Mouse (Mus musculus): ENCODE measurements at regions not wholly inside any gene's neighbourhood (a gene's known extent, or its start where the extent isn't known, plus 50 kb on each side); places are given as distances from the start of the nearest gene placed in this dataset.

DNA sequence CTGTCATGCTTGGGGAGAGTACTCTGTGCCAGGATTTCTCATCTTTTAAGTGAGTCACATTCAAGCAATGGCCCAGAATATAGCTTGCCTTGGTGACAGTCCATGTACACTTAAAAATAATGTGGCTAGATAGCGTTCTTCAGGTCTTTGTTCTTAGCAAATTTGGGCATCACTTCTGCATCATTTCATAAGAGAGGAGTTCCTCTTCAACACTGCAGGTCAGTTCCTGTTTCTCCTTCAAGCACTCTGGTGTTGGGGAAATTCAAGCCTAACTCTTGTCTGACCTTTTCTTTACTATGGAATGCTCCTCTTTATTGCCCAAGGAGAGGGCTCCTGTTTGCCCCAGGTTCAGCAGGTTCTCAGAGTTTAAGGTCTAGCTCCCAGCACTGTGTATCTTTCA is 175.7 kb downstream of the Pik3r1 start:
- ATAC-seq (ENCODE audit: low FRiP score) (no peak), DNase-seq (ENCODE audit: low spot score) (no peak)
- H3K4me2 ChIP-seq (ENCODE audit: low read depth, low read length, poor library complexity, severe bottlenecking), result no peak overlapping the region
- no peaks in the 10 kb centered on the region for H3K36me3 ChIP-seq (ENCODE audit: insufficient read depth, low read length)
- 84% methylated on average over 1 of the region's 1 CpGs for WGBS
- no peak for TF ChIP-seq CTCF (IDR thresholded peaks at IDR 0.05)
- H3K4me1 ChIP-seq (ENCODE audit: insufficient read depth, low read length), result no peaks in the 10 kb centered on the region
- no peak overlapping the region for H3K4me3 ChIP-seq (ENCODE audit: low read depth, low read length)
- H3K9ac ChIP-seq (replicated peaks; ENCODE audit: low read length, poor library complexity, severe bottlenecking), result no peak overlapping the region
- no peak overlapping the region for H3K27ac ChIP-seq (ENCODE audit: low read depth, low read length)
- H3K9me3 ChIP-seq (ENCODE audit: low read length), result no peaks in the 10 kb centered on the region
- no peaks in the 10 kb centered on the region for H3K27me3 ChIP-seq (ENCODE audit: insufficient read depth, low read length)

- no peak overlapping the region for H3K4me2 ChIP-seq (ENCODE audit: low read depth, low read length, poor library complexity, severe bottlenecking)
- 85% methylated on average over 8 of the region's 8 CpGs for WGBS
- H3K27ac ChIP-seq (ENCODE audit: low read depth, low read length), result no peak overlapping the region
- no peak for DNase-seq (ENCODE audit: low spot score)
- H3K4me1 ChIP-seq (ENCODE audit: insufficient read depth, low read length), result no peaks in the 10 kb centered on the region
- no peak overlapping the region for H3K9ac ChIP-seq (replicated peaks; ENCODE audit: low read length, poor library complexity, severe bottlenecking)
- H3K9me3 ChIP-seq (ENCODE audit: low read length), result no peaks in the 10 kb centered on the region
- no peaks in the 10 kb centered on the region for H3K27me3 ChIP-seq (ENCODE audit: insufficient read depth, low read length)
- TF ChIP-seq CTCF (IDR thresholded peaks at IDR 0.05), result no peak
- no peak overlapping the region for H3K4me3 ChIP-seq (ENCODE audit: low read depth, low read length)
- H3K36me3 ChIP-seq (ENCODE audit: insufficient read depth, low read length), result no peaks in the 10 kb centered on the region
- no peak for ATAC-seq (ENCODE audit: low FRiP score)
Measured at GRCm38 (mm10) chr13:101588905-101589304, 179.1 kb downstream of the Pik3r1 start.

DNA sequence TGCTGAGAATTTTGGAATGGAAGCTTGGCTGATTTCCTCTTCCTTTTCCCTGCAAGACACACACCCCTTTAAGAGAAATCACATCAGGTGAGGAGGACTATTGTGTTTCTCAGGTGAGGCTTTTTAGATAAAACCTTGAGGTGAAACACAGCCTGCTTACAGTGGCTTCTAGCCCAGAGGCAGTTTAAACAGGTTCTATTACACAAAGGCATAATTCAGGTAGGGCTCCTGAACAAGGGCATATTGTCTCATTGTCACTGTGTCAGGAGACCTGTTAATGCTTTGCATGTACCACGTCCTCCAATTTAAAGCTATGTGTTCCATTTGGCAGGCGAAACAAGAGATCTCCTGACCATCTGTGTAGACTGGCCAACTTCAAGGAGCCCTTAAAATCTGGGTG is 181.2 kb downstream of the Pik3r1 start:
- Histone ChIP-seq H3K4me2 (ENCODE audit: low read depth, low read length, poor library complexity, severe bottlenecking) (no peak overlapping the region), H3K9ac (replicated peaks; ENCODE audit: low read length, poor library complexity, severe bottlenecking) (no peak overlapping the region), H3K4me3 (ENCODE audit: low read depth, low read length) (no peak overlapping the region), H3K27ac (ENCODE audit: low read depth, low read length) (no peak overlapping the region), H3K9me3 (ENCODE audit: low read length) (no peaks in the 10 kb centered on the region), H3K4me1 (ENCODE audit: insufficient read depth, low read length) (no peaks in the 10 kb centered on the region), H3K36me3 (ENCODE audit: insufficient read depth, low read length) (no peaks in the 10 kb centered on the region), H3K27me3 (ENCODE audit: insufficient read depth, low read length) (no peaks in the 10 kb centered on the region)
- no peak for TF ChIP-seq CTCF (IDR thresholded peaks at IDR 0.05)
- DNase-seq (ENCODE audit: low spot score), result no peak
- no peak for ATAC-seq (ENCODE audit: low FRiP score)
- 86% methylated on average over 2 of the region's 2 CpGs for WGBS

- H3K27ac ChIP-seq (ENCODE audit: low read depth, low read length), result no peak overlapping the region
- no peak for TF ChIP-seq CTCF (IDR thresholded peaks at IDR 0.05)
- DNase-seq (ENCODE audit: low spot score) (no peak), ATAC-seq (ENCODE audit: low FRiP score) (no peak)
- H3K4me3 ChIP-seq (ENCODE audit: low read depth, low read length), result no peak overlapping the region
- no peak overlapping the region for H3K4me2 ChIP-seq (ENCODE audit: low read depth, low read length, poor library complexity, severe bottlenecking)
- 83% methylated on average over 1 of the region's 1 CpGs for WGBS
- H3K27me3 ChIP-seq (ENCODE audit: insufficient read depth, low read length), result no peaks in the 10 kb centered on the region
- no peaks in the 10 kb centered on the region for H3K36me3 ChIP-seq (ENCODE audit: insufficient read depth, low read length)
- H3K9me3 ChIP-seq (ENCODE audit: low read length), result no peaks in the 10 kb centered on the region
- no peaks in the 10 kb centered on the region for H3K4me1 ChIP-seq (ENCODE audit: insufficient read depth, low read length)
- H3K9ac ChIP-seq (replicated peaks; ENCODE audit: low read length, poor library complexity, severe bottlenecking), result no peak overlapping the region
Measured at GRCm38 (mm10) chr13:101576481-101576880, 191.5 kb downstream of the Pik3r1 start.

GRCm38 (mm10) chr13:101572809-101573590 is 195.0 kb downstream of the Pik3r1 start:
- no peak overlapping the region for H3K9ac ChIP-seq (replicated peaks; ENCODE audit: low read length, poor library complexity, severe bottlenecking)
- H3K4me2 ChIP-seq (ENCODE audit: low read depth, low read length, poor library complexity, severe bottlenecking), result no peak overlapping the region
- H3K36me3 ChIP-seq (ENCODE audit: insufficient read depth, low read length), result no peaks in the 10 kb centered on the region
- WGBS, result 74% methylated on average over 6 of the region's 6 CpGs
- ATAC-seq (ENCODE audit: low FRiP score), result no peak
- no peak for DNase-seq (ENCODE audit: low spot score)
- no peaks in the 10 kb centered on the region for H3K4me1 ChIP-seq (ENCODE audit: insufficient read depth, low read length)
- no peaks in the 10 kb centered on the region for H3K27me3 ChIP-seq (ENCODE audit: insufficient read depth, low read length)
- H3K9me3 ChIP-seq (ENCODE audit: low read length), result no peaks in the 10 kb centered on the region
- no peak overlapping the region for H3K27ac ChIP-seq (ENCODE audit: low read depth, low read length)
- no peak overlapping the region for H3K4me3 ChIP-seq (ENCODE audit: low read depth, low read length)
- no peak for TF ChIP-seq CTCF (IDR thresholded peaks at IDR 0.05)

- no peak for ATAC-seq (ENCODE audit: low FRiP score)
Measured at GRCm38 (mm10) chr13:101572246-101572645, 195.8 kb downstream of the Pik3r1 start.

More at GRCm38 (mm10) chr13:101572246-101572645, 195.8 kb downstream of the Pik3r1 start:
- Histone ChIP-seq H3K9ac (replicated peaks; ENCODE audit: low read length, poor library complexity, severe bottlenecking) (no peak overlapping the region), H3K27me3 (ENCODE audit: insufficient read depth, low read length) (no peaks in the 10 kb centered on the region), H3K9me3 (ENCODE audit: low read length) (no peaks in the 10 kb centered on the region), H3K36me3 (ENCODE audit: insufficient read depth, low read length) (no peaks in the 10 kb centered on the region), H3K4me2 (ENCODE audit: low read depth, low read length, poor library complexity, severe bottlenecking) (no peak overlapping the region), H3K4me1 (ENCODE audit: insufficient read depth, low read length) (no peaks in the 10 kb centered on the region), H3K27ac (ENCODE audit: low read depth, low read length) (no peak overlapping the region), H3K4me3 (ENCODE audit: low read depth, low read length) (no peak overlapping the region)
- WGBS, result 94% methylated on average over 9 of the region's 9 CpGs
- TF ChIP-seq CTCF (IDR thresholded peaks at IDR 0.05), result no peak
- DNase-seq (ENCODE audit: low spot score), result no peak

Measured in midbrain, postnatal 0 days (tissue).